Mouse (Mus musculus) heart, adult 2 months (tissue): ENCODE data around the gene Csta1.

Source experiments
- EP300 ChIP-seq: fragments of 200-500 bp; IDR thresholded peaks from 2 replicates; pipeline ENCODE4 v1.6.1; 2011; ENCODE audit warnings: low read depth, low read length, control low read depth; ENCODE audit not compliant: insufficient read depth
- POLR2A ChIP-seq: fragments of 200-500 bp; IDR thresholded peaks from 2 replicates; pipeline ENCODE4 v1.6.1; 2011; ENCODE audit warnings: mild to moderate bottlenecking, low read depth, low read length, control low read depth; ENCODE audit not compliant: insufficient read depth

- TF ChIP-seq EP300: no peak
- no peak for TF ChIP-seq POLR2A
These were observed 28.8 kb downstream of the Csta1 start for GRCm38 (mm10) chr16:36102211-36102610.
